ENCODE assay signal across 14 mouse cellular contexts in genomic region chr6:50968546-50968945, GRCm38 (mm10).
"Had no signal": no experiment of that assay in that cellular context is flagged by ENCODE, and none has a peak within 500 bp of the region (broad histone marks: within the 10 kb centered on the region; RNA-seq: fewer than 3 reads in every experiment).

No protein-coding gene starts in this region.

- H3K9ac ChIP-seq: liver, embryonic 15.5 days; neural tube, embryonic 12.5 days had no signal

- H3K4me3 ChIP-seq: layer of hippocampus, adult 2 months; liver, embryonic 15.5 days; neural tube, embryonic 12.5 days had no signal

- H3K27ac ChIP-seq: kidney, postnatal 0 days; layer of hippocampus, adult 2 months; liver, embryonic 15.5 days; neural tube, embryonic 12.5 days had no signal

- H3K36me3 ChIP-seq: liver, embryonic 15.5 days; neural tube, embryonic 12.5 days had no signal

- H3K27me3 ChIP-seq: liver, embryonic 15.5 days; neural tube, embryonic 12.5 days had no signal

- H3K4me2 ChIP-seq: liver, embryonic 11.5 days; liver, embryonic 15.5 days; neural tube, embryonic 12.5 days had no signal

- H3K4me1 ChIP-seq: liver, embryonic 15.5 days had no signal

- H3K9me3 ChIP-seq: liver, embryonic 15.5 days; neural tube, embryonic 12.5 days had no signal

- DNase-seq: kidney, postnatal 4 days; left cerebral cortex, postnatal 4 days; lung, adult 2 months; lung, postnatal 36 days; midbrain, embryonic 14.5 days; right cerebral cortex, postnatal 4 days; spleen, adult 18-20 months; thymus, adult 18-20 months; thymus, postnatal 14 days had no signal
